In genomic region chr4:155849391-155849790, GRCm38 (mm10) we compare ENCODE assay signal across 12 mouse cellular contexts. TPM values are rescaled to one million over a fixed set of nuclear protein-coding genes. Genes with fewer than 3 reads are reported as not detected.
DNase-seq lines count a peak whose midpoint lies in the region; ATAC-seq and TF ChIP-seq lines count a peak whose summit lies in the region.
"Had no signal": no experiment of that assay in that cellular context is flagged by ENCODE, and none has a peak within 500 bp of the region (broad histone marks: within the 10 kb centered on the region; RNA-seq: fewer than 3 reads in every experiment).

No protein-coding gene starts in this region.

- TF ChIP-seq POLR2A in cerebellum, adult 2 months (IDR thresholded peaks at IDR 0.05; ENCODE audit: borderline replicate concordance, insufficient read depth, low read length): no peak

- H3K4me1 ChIP-seq in heart, embryonic 13.5 days: peaks cover 35% of the 10 kb centered on the region
- peaks cover 33% of the 10 kb centered on the region for H3K4me1 ChIP-seq in liver, embryonic 16.5 days (ENCODE audit: control insufficient read depth, low read depth, low read length)
- peaks cover 33% of the 10 kb centered on the region for H3K4me1 ChIP-seq in cerebellum, adult 2 months (ENCODE audit: control insufficient read depth, insufficient read depth, low read length)

- no peaks in the 10 kb centered on the region for H3K9me3 ChIP-seq in heart, embryonic 13.5 days
- H3K9me3 ChIP-seq in liver, embryonic 16.5 days (replicated peaks; ENCODE audit: control insufficient read depth, low read length): no peaks in the 10 kb centered on the region

- peaks cover 14% of the 10 kb centered on the region for H3K36me3 ChIP-seq in heart, embryonic 13.5 days
- H3K36me3 ChIP-seq in liver, embryonic 16.5 days (ENCODE audit: control insufficient read depth, insufficient read depth): no peaks in the 10 kb centered on the region

- 81% methylated on average over 2 of the region's 2 CpGs for WGBS in heart, embryonic 13.5 days
- 68% methylated on average over 2 of the region's 2 CpGs for WGBS in liver, embryonic 16.5 days (ENCODE audit: insufficient replicate concordance)
- 86% methylated on average over 2 of the region's 2 CpGs for WGBS in cerebellum, adult 2 months

- H3K27me3 ChIP-seq in heart, embryonic 13.5 days (replicated peaks): no peaks in the 10 kb centered on the region
- no peaks in the 10 kb centered on the region for H3K27me3 ChIP-seq in liver, embryonic 16.5 days (ENCODE audit: control insufficient read depth, insufficient read depth, low read depth, low read length)
- no peaks in the 10 kb centered on the region for H3K27me3 ChIP-seq in cerebellum, adult 2 months (ENCODE audit: control insufficient read depth, insufficient read depth, low read length)
- H3K27me3 ChIP-seq: Patski had no signal

- TF ChIP-seq CTCF in cerebellum, adult 2 months (IDR thresholded peaks at IDR 0.05; ENCODE audit: borderline replicate concordance, insufficient read depth, low read depth, low read length): no peak

- no peak overlapping the region for H3K4me2 ChIP-seq in heart, embryonic 13.5 days
- H3K4me2 ChIP-seq in liver, embryonic 16.5 days (ENCODE audit: low read depth, low read length): peak overlapping the region; percentile 98

- no peak for ATAC-seq in heart, embryonic 13.5 days (ENCODE audit: extremely low read depth, insufficient number of reproducible peaks, low FRiP score, low TSS enrichment)
- no peak for ATAC-seq in liver, embryonic 16.5 days (ENCODE audit: low read depth)
- ATAC-seq in CD4-positive, CD25-positive, alpha-beta regulatory T cell, adult 4 months: no peak
- ATAC-seq: Patski had no signal

- H3K27ac ChIP-seq in heart, embryonic 13.5 days (replicated peaks): no peak overlapping the region
- no peak overlapping the region for H3K27ac ChIP-seq in liver, embryonic 16.5 days (ENCODE audit: low read length)
- no peak overlapping the region for H3K27ac ChIP-seq in cerebellum, adult 2 months (ENCODE audit: insufficient read depth, low read length)

- intact Hi-C loops in heart, postnatal 14 days (cut with DNase I): no loop called here

- H3K4me3 ChIP-seq in heart, embryonic 13.5 days: no peak overlapping the region
- no peak overlapping the region for H3K4me3 ChIP-seq in liver, embryonic 16.5 days (ENCODE audit: low read depth, low read length)
- no peak overlapping the region for H3K4me3 ChIP-seq in cerebellum, adult 2 months (replicated peaks; ENCODE audit: insufficient read depth, low read depth, low read length)

- peak overlapping the region; percentile 19; the same call in 1 of the 2 replicates for H3K9ac ChIP-seq in heart, embryonic 13.5 days
- peak overlapping the region; percentile 2 for H3K9ac ChIP-seq in liver, embryonic 16.5 days (ENCODE audit: low read depth, low read length)

- DNase-seq in heart, postnatal 14 days: no peak
- peak; percentile 14 for DNase-seq in urinary bladder, adult 2 months (ENCODE audit: low spot score)
- DNase-seq in urinary bladder, adult 18-20 months (ENCODE audit: low spot score in 2 of 2): no peak
- no peak for DNase-seq in cerebellum, adult 9-10 months
- no peak for DNase-seq in cerebellum, adult 2 months
- DNase-seq: adrenal gland, adult 8-10 months; cerebellum, adult 11 months; thymus, postnatal 14 days had no signal

RNA-seq across cellular contexts. Expression of gene Dvl1, which starts 2.2 kb away (rescaled TPM):
- polyA plus RNA-seq in heart, embryonic 13.5 days (2015; fragmentation: Nextera tagmentation; extraction: Ambion mirVana): 2.8 and 2.9 TPM in 2 replicates
- total RNA-seq in heart, postnatal 14 days (2021): 10 to 100 TPM; 41.1 to 46.6 TPM
- polyA plus RNA-seq in urinary bladder, adult 2 months (2012; rRNA removed): 58.9 and 76.5 TPM in 2 replicates
- polyA plus RNA-seq in liver, embryonic 16.5 days (2015; fragmentation: Nextera tagmentation; extraction: Ambion mirVana): 1.9 TPM in 2 replicates
- polyA plus RNA-seq in CD4-positive, CD25-positive, alpha-beta regulatory T cell, adult 4 months (2017; shearing (Covaris generic)): 1 to 10 TPM; 2.2 to 4.7 TPM
- 160 and 163 TPM in 2 replicates for polyA plus RNA-seq in cerebellum, adult 2 months (2012; rRNA removed)

RNA-seq across cellular contexts. Expression of gene Mxra8, which starts 9.9 kb away (rescaled TPM):
- 56.7 and 59.3 TPM in 2 replicates for polyA plus RNA-seq in heart, embryonic 13.5 days (2015; fragmentation: Nextera tagmentation; extraction: Ambion mirVana)
- total RNA-seq in heart, postnatal 14 days (2021): 10 to 100 TPM; 46.9 to 58.4 TPM
- 377 and 402 TPM in 2 replicates for polyA plus RNA-seq in urinary bladder, adult 2 months (2012; rRNA removed)
- 8.2 and 10.2 TPM in 2 replicates for polyA plus RNA-seq in liver, embryonic 16.5 days (2015; fragmentation: Nextera tagmentation; extraction: Ambion mirVana)
- polyA plus RNA-seq in CD4-positive, CD25-positive, alpha-beta regulatory T cell, adult 4 months (2017; shearing (Covaris generic)): 1 to 10 TPM; 2.1 to 2.3 TPM
- 23.8 and 29.7 TPM in 2 replicates for polyA plus RNA-seq in cerebellum, adult 2 months (2012; rRNA removed)

RNA-seq across cellular contexts. Expression of gene Tas1r3, which starts 13.8 kb away (rescaled TPM):
- 0.09 and 0.11 TPM in 2 replicates for polyA plus RNA-seq in heart, embryonic 13.5 days (2015; fragmentation: Nextera tagmentation; extraction: Ambion mirVana)
- under 1 TPM; 0.26 to 0.32 TPM for total RNA-seq in heart, postnatal 14 days (2021)
- polyA plus RNA-seq in urinary bladder, adult 2 months (2012; rRNA removed): 0.91 and 1.3 TPM in 2 replicates
- polyA plus RNA-seq in liver, embryonic 16.5 days (2015; fragmentation: Nextera tagmentation; extraction: Ambion mirVana): 0.11 and 0.14 TPM in 2 replicates
- polyA plus RNA-seq in CD4-positive, CD25-positive, alpha-beta regulatory T cell, adult 4 months (2017; shearing (Covaris generic)): under 1 TPM; 0.62 to 0.66 TPM
- 0.87 and 1.0 TPM in 2 replicates for polyA plus RNA-seq in cerebellum, adult 2 months (2012; rRNA removed)

RNA-seq across cellular contexts. Expression of gene Aurkaip1, which starts 18.3 kb away (rescaled TPM):
- 126 and 144 TPM in 2 replicates for polyA plus RNA-seq in heart, embryonic 13.5 days (2015; fragmentation: Nextera tagmentation; extraction: Ambion mirVana)
- 10 to 100 TPM; 96.4 to 97.5 TPM for total RNA-seq in heart, postnatal 14 days (2021)
- 110 and 122 TPM in 2 replicates for polyA plus RNA-seq in urinary bladder, adult 2 months (2012; rRNA removed)
- 91.8 and 99.9 TPM in 2 replicates for polyA plus RNA-seq in liver, embryonic 16.5 days (2015; fragmentation: Nextera tagmentation; extraction: Ambion mirVana)
- polyA plus RNA-seq in CD4-positive, CD25-positive, alpha-beta regulatory T cell, adult 4 months (2017; shearing (Covaris generic)): 100 to 1,000 TPM; 167 to 217 TPM
- 155 and 159 TPM in 2 replicates for polyA plus RNA-seq in cerebellum, adult 2 months (2012; rRNA removed)

RNA-seq across cellular contexts. Expression of gene Cptp, which starts 19.8 kb away (rescaled TPM):
- polyA plus RNA-seq in heart, embryonic 13.5 days (2015; fragmentation: Nextera tagmentation; extraction: Ambion mirVana): 9.1 and 9.8 TPM in 2 replicates
- 10 to 100 TPM in 1 of 2 experiments, 1 to 10 TPM in 1; 9.9 to 10.6 TPM for total RNA-seq in heart, postnatal 14 days (2021)
- 17.1 and 18.5 TPM in 2 replicates for polyA plus RNA-seq in urinary bladder, adult 2 months (2012; rRNA removed)
- 7.1 and 8.4 TPM in 2 replicates for polyA plus RNA-seq in liver, embryonic 16.5 days (2015; fragmentation: Nextera tagmentation; extraction: Ambion mirVana)
- polyA plus RNA-seq in CD4-positive, CD25-positive, alpha-beta regulatory T cell, adult 4 months (2017; shearing (Covaris generic)): 10 to 100 TPM; 17.0 to 20.1 TPM
- 40.5 and 45.1 TPM in 2 replicates for polyA plus RNA-seq in cerebellum, adult 2 months (2012; rRNA removed)

Comparison
In these comparisons a context has a peak if more than half of its experiments do, and no peak if none do; other contexts are left out.
1. RNA of gene Dvl1, which starts 2.2 kb away (polyA plus RNA-seq): 160 to 163 TPM in cerebellum, adult 2 months and 58.9 to 76.5 TPM in urinary bladder, adult 2 months; 2.2 to 4.7 TPM in CD4-positive, CD25-positive, alpha-beta regulatory T cell, adult 4 months, 2.8 to 2.9 TPM in heart, embryonic 13.5 days and 1.9 TPM in liver, embryonic 16.5 days; every median in the first group is over 10 times any median in the second.